Mouse (Mus musculus) Muller cell, postnatal 12 days (primary cell): Measurements from ENCODE around the gene Cpt2.

ENCODE experiments used
- DNase-seq: peaks from one replicate; pipeline ENCODE4 v3.0.0-alpha.2; 2015; ENCODE audit errors: inconsistent ontology term

Gene Cpt2

DNA sequence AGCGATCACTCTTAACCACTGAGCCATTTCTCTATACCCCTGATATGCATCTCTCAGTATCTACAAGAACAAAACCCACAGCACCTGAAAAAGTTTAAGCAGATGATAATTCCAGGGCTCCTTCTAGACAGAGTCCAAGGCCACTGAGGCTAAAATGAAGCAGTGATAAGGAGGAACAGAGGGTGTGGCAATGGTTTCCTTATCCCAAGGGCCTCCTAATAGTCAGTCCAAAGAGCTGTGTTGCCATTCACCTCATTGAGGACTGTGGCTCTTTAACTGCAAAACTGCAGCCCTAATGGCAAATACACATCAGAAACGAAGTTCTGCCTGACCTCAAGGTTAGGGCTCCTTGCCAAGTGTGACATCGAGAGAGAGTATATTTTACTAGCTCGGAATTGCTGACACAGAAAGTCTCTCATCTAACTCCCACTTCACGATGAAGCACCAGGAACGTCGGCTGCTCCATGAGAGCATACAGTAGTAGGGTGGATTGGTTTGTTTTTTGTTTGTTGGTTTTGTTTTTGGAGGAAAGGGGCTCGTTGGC, 2.2 kb downstream of the Cpt2 start:
- DNase-seq: no peak

DNA sequence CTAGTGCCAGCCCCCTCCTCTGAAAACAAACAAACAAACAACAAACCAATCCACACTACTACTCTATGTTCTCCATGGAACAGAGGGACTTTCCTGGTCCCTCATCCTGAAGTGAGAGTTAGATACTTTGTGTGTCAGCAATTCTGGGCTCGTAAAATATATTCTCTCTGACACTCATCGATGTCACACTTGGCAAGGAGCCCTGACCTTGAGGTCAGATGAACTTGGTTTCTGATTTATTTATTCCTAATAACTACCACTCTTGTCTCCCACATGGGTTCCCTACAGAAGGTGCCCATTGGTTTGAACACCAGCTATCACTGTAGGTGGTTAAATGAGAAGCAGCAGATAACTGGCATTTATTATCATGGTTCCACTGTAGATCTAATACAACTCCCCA, 3.1 kb downstream of the Cpt2 start:
- no peak for DNase-seq

GRCm38 (mm10) chr4:107910020-107910419, 13.4 kb downstream of the Cpt2 start:
- no peak for DNase-seq

GRCm38 (mm10) chr4:107906561-107906960, 16.8 kb downstream of the Cpt2 start:
- DNase-seq: no peak

DNA sequence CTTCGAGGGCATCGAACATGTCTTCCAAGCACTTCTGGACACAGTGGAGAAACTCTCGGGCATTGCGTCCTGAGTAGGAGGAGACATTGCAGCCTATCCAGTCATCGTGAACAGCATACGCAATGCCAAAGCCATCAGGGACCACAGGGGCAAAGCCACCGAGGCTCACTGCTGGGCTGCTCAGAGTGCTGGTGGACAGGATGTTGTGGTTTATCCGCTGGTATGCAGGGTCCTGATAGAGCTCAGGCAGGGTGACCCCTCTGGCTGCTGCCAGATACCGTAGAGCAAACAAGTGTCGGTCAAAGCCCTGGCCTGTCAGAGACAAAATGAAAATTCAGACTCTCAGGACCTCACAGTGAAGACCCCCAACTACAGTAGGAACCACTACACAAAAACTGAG, 19.2 kb downstream of the Cpt2 start:
- DNase-seq: no peak

DNA sequence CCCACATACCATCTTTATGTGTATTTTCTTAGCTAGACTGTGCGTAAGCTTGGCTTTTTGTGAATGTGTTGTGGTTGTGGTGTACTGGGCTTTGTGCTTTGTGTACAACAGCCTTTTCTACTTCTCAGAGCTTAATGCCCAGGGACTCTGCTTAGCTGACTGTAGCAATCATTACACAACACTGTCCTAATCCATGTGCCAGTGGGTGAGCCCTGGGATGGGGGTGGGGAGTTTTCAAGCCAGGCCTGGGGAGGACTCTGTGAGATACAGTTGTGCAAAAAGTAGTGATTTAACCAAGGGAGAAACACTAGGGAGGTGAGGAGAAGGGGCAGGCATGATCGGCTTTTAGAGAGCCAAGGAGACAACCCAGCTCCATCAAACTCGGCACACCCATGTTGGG, 23.2 kb downstream of the Cpt2 start:
- DNase-seq: no peak

- DNase-seq: no peak
These were observed 24.0 kb downstream of the Cpt2 start for GRCm38 (mm10) chr4:107899211-107899927.

DNA sequence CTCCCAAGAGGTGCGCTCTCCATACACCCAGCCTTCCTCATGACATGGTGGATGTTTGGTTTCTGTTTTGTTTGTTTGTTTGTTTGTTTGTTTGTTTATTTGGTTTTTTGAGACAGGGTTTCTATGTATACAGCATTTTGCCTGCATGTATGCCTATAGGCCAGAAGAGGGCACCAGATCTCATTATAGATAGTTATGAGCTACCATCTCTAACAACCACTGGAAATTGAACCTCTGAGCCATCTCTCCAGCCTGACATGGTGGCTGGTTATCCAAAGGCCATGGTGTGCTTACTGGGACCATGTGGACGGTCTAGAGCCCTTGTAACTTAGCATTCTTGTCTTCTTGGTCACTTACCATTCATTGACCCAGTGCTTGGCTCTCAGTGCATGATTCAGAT, 30.7 kb downstream of the Cpt2 start:
- DNase-seq: peak; percentile 2

GRCm38 (mm10) chr4:107889731-107890432, 33.5 kb downstream of the Cpt2 start, which contains the start of gene 0610037L13Rik:
0610037L13Rik (plus strand) TSS chr4:107889813.
- peak; percentile 96 for DNase-seq

GRCm38 (mm10) chr4:107889385-107889730, 34.1 kb downstream of the Cpt2 start:
- DNase-seq: no peak

DNA sequence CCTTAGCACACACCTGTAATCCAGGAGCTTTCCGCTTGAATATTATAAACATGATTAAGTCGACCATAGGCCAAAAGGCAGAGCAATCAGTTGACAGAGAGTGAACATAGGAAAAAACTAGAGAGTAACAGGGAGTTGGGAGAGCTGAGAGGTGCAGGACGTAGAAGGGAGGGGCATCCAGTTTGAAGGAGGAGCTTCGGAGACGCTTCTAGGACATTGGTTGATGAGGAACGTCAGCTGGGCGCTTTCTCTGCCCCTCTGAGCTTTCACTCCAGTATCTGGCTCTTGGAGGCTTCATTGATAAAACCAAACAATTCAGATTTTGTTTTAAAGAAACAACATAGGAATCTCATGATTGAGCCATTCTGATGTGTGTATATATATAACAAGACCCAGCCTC, 37.0 kb downstream of the Cpt2 start:
- DNase-seq: no peak

- no peak for DNase-seq
These were observed 41.8 kb downstream of the Cpt2 start for GRCm38 (mm10) chr4:107881631-107882030.

- peak; percentile 97 for DNase-seq
These were observed 44.0 kb downstream of the Cpt2 start, which contains the start of gene Magoh for GRCm38 (mm10) chr4:107879254-107880050. Magoh (plus strand) TSS chr4:107879755.

GRCm38 (mm10) chr4:107864866-107865265, 58.5 kb downstream of the Cpt2 start:
- peak; percentile 16 for DNase-seq

GRCm38 (mm10) chr4:107858995-107859394, 64.4 kb downstream of the Cpt2 start:
- no peak for DNase-seq

GRCm38 (mm10) chr4:107856958-107857686, 66.3 kb downstream of the Cpt2 start:
- peak; percentile 73 for DNase-seq
